Mouse (Mus musculus) gastrocnemius, adult 2 months (tissue): ENCODE measurements around the gene Tenm1. TPM values are rescaled to one million over a fixed set of nuclear protein-coding genes. Genes with fewer than 3 reads are reported as not detected.

Experiments used
- DNase-seq: peaks from one replicate; pipeline ENCODE4 v3.0.0; 2022
- H3K27ac ChIP-seq: fragments of 200-600 bp; 2 replicates; pipeline ENCODE4 v1.8.1; 2022; ENCODE audit warnings: mild to moderate bottlenecking
- H3K4me3 ChIP-seq: fragments of 200-600 bp; 2 replicates; pipeline ENCODE4 v1.8.1; 2022; ENCODE audit warnings: mild to moderate bottlenecking, moderate library complexity
- CTCF ChIP-seq: fragments of 200-600 bp; IDR thresholded peaks from 2 replicates; pipeline ENCODE4 v1.8.1; 2022; ENCODE audit warnings: antibody characterized with exemption, mild to moderate bottlenecking, moderate library complexity
- intact Hi-C: fragments of 180-260 bp; cut with DNase I; formaldehyde crosslinking; loops from one replicate; pipeline ENCODE4 v1.15.1; 2025
- total RNA-seq, 2 experiments: library from RNA; stranded (reverse); gene quantifications; 2 replicates each; pipeline ENCODE4 v1.2.3; 2021

The Tenm1 gene
- total RNA-seq, 2 experiments from 2014 or later = not detected

- intact Hi-C loops = no loop called here
- no peak overlapping the region for H3K4me3 ChIP-seq
- TF ChIP-seq CTCF = no peak
Observed at GRCm38 (mm10) chrX:42500538-42500937, 928.4 kb downstream of the Tenm1 start.

GRCm38 (mm10) chrX:42490336-42490735 is 938.6 kb downstream of the Tenm1 start:
- Histone ChIP-seq H3K4me3 (no peak overlapping the region), H3K27ac (no peak overlapping the region)
- intact Hi-C loops = no loop called here
- DNase-seq = no peak
- TF ChIP-seq CTCF = no peak

More at GRCm38 (mm10) chrX:42500538-42500937, 928.4 kb downstream of the Tenm1 start:
- no peak for DNase-seq
- H3K27ac ChIP-seq = no peak overlapping the region

DNA sequence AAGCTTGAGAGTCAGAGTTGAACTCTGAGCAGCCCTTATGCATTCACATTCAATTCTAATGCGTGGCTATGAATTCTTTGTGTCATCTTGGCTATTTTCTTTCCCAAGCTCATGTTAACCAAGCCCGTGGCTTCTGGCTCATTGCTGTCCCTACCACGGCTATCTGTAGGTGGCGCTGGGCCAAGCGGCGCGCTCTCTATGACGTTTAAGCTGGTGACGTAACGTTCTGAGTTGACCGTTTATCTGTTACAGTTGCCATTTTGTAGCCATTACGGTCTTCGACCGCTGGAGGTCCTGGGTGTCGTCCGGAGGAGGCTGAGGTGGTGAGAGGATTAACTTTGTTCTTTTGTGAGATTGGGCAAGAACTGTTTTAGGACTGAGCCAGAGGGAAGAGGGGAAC is 939.5 kb downstream of the Tenm1 start, which contains the start of gene Tex13c2:
TSS of gene Tex13c2 (plus strand) at position 246 of the 400 bp plus-strand sequence.
- DNase-seq = no peak
- intact Hi-C loops = no loop called here
- Histone ChIP-seq H3K4me3 (no peak within 1 kb of the TSS), H3K27ac (no peak within 1 kb of the TSS)
- TF ChIP-seq CTCF = no peak

Other genes starting within 250 kb of the Tenm1 start
- gene Tex13c1, start 162.0 kb upstream of the Tenm1 start, total RNA-seq = not detected